8 mouse cellular contexts compared by ENCODE assay signal in genomic region chr15:102316263-102316662, GRCm38 (mm10). TPM values are rescaled to one million over a fixed set of nuclear protein-coding genes. Genes with fewer than 3 reads are reported as not detected.
DNase-seq lines count a peak whose midpoint lies in the region.

No protein-coding gene starts in this region.

- intact Hi-C loops in heart, postnatal 10 days (cut with DNase I): loop anchor here (1.0 to 5.0 kb wide), 3 partner anchors 28 to 139 kb away; no protein-coding TSS in a partner anchor
- intact Hi-C loops in left cerebral cortex, postnatal 25 days (cut with DNase I): loop anchor here (1.0 to 5.0 kb wide), 2 partner anchors 29 to 74 kb away; no protein-coding TSS in a partner anchor

- DNase-seq in left cerebral cortex, adult 18-20 months (ENCODE audit: low spot score in 2 of 2): peak; percentile 58 to 74
- no peak for DNase-seq in left cerebral cortex, adult 11 months (ENCODE audit: low spot score)
- peak; percentile 54 for DNase-seq in MEL-GATA-1-ER (ENCODE audit: extremely low read depth, low read depth)
- DNase-seq in cerebellum, postnatal 25 days: peak; percentile 63 to 81
- DNase-seq in heart, postnatal 10 days: peak; percentile 78 to 84
- peak; percentile 47 to 69 for DNase-seq in left cerebral cortex, postnatal 25 days (ENCODE audit: low spot score in 2 of 2)
- peak; percentile 87 for DNase-seq in naive thymus-derived CD4-positive, alpha-beta T cell, adult 2 months (ENCODE audit: low read depth)
- peak; percentile 79 for DNase-seq in thymus, postnatal 4 days

RNA-seq across cellular contexts. Expression of gene Pfdn5, which starts 9.7 kb away (rescaled TPM):
- 100 to 1,000 TPM; 467 to 479 TPM for total RNA-seq in left cerebral cortex, adult 18-20 months (2021)
- total RNA-seq in heart, postnatal 10 days (2021): 100 to 1,000 TPM; 336 to 346 TPM
- 100 to 1,000 TPM; 365 to 396 TPM for total RNA-seq in left cerebral cortex, postnatal 25 days (2021)

RNA-seq across cellular contexts. Expression of gene Myg1, which starts 15.2 kb away (rescaled TPM):
- 10 to 100 TPM; 55.5 to 61.0 TPM for total RNA-seq in left cerebral cortex, adult 18-20 months (2021)
- total RNA-seq in heart, postnatal 10 days (2021): 10 to 100 TPM; 28.3 to 31.5 TPM
- total RNA-seq in left cerebral cortex, postnatal 25 days (2021): 10 to 100 TPM; 54.8 to 57.2 TPM

RNA-seq across cellular contexts. Expression of gene Espl1, which starts 20.2 kb away (rescaled TPM):
- 1 to 10 TPM in 1 of 2 experiments, under 1 TPM in 1; 0.77 to 1.4 TPM for total RNA-seq in left cerebral cortex, adult 18-20 months (2021)
- total RNA-seq in heart, postnatal 10 days (2021): 10 to 100 TPM in 1 of 2 experiments, 1 to 10 TPM in 1; 7.5 to 10.7 TPM
- under 1 TPM; 0.60 to 0.76 TPM for total RNA-seq in left cerebral cortex, postnatal 25 days (2021)

RNA-seq across cellular contexts. Expression of gene Aaas, which starts 34.3 kb away (rescaled TPM):
- total RNA-seq in left cerebral cortex, adult 18-20 months (2021): 10 to 100 TPM; 15.5 to 18.3 TPM
- total RNA-seq in heart, postnatal 10 days (2021): 10 to 100 TPM; 16.2 to 16.4 TPM
- 10 to 100 TPM; 14.0 to 16.6 TPM for total RNA-seq in left cerebral cortex, postnatal 25 days (2021)

RNA-seq across cellular contexts. Expression of gene Mfsd5, which starts 37.0 kb away (rescaled TPM):
- 10 to 100 TPM; 42.8 to 44.5 TPM for total RNA-seq in left cerebral cortex, adult 18-20 months (2021)
- total RNA-seq in heart, postnatal 10 days (2021): 10 to 100 TPM; 20.6 to 23.8 TPM
- 10 to 100 TPM; 42.1 to 43.9 TPM for total RNA-seq in left cerebral cortex, postnatal 25 days (2021)
